Mouse (Mus musculus) inflammation-experienced regulatory T-cells (primary cell): ENCODE results near the gene Ttll3. TPM values are rescaled to one million over a fixed set of nuclear protein-coding genes. Genes with fewer than 3 reads are reported as not detected.

Source experiments
- polyA plus RNA-seq, 2 experiments: library from polyadenylated mRNA; unstranded; fragments of 100-300 nt; shearing (Covaris generic); gene quantifications; one replicate each; pipeline ENCODE4 v1.2.1; 2017

The Ttll3 gene
- 10 to 100 TPM; 15.7 to 18.9 TPM for polyA plus RNA-seq

GRCm38 (mm10) chr6:113388960-113389359 lies at the start of gene Ttll3:
Ttll3 (plus strand) TSS chr6:113389260.

DNA sequence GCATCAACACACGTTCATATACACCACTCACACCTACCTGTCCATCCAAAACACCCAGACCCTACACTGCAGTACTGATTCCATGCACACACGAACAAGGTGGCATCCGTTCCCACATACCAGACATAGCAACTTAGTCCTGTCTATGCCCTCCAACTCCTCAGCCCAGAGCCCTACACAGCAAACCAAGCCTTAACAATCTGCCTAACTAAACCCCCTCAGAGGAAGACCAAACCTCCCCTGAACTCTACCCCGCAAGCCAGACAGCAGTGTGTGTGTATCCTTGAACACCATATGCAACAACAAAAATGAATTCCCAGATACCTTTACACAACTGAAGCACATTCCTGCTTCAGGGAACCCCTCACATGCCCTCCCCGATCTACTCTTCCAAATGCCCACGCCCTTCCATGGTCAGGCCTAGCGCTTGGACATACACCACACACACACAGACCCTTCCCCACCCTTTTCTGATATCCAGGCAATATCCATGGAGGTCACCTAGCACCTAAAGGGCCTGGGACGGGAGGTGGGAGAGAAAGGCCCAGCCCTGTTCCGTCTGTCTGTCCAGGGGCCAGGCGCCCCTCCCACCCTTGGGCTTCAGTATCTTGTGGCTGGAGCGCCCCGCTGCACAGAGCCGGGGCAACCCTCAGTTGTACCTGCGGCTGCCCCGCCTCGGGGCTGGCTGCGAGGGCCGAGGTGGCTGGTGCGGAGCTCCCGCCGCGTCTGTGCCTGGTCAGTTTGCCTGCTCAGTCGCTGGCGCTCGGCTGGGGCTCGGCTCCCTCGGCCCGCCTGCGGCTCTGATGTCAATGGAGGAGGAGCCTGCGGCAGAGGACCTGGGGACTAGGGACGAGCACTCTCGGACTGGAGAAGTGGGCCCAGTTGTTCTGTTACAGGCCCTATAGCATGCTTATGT lies 45.6 kb upstream of the Ttll3 start, which contains the start of gene Camk1:
TSS of gene Camk1 (minus strand) at position 808 of the 916 bp plus-strand sequence.

DNA sequence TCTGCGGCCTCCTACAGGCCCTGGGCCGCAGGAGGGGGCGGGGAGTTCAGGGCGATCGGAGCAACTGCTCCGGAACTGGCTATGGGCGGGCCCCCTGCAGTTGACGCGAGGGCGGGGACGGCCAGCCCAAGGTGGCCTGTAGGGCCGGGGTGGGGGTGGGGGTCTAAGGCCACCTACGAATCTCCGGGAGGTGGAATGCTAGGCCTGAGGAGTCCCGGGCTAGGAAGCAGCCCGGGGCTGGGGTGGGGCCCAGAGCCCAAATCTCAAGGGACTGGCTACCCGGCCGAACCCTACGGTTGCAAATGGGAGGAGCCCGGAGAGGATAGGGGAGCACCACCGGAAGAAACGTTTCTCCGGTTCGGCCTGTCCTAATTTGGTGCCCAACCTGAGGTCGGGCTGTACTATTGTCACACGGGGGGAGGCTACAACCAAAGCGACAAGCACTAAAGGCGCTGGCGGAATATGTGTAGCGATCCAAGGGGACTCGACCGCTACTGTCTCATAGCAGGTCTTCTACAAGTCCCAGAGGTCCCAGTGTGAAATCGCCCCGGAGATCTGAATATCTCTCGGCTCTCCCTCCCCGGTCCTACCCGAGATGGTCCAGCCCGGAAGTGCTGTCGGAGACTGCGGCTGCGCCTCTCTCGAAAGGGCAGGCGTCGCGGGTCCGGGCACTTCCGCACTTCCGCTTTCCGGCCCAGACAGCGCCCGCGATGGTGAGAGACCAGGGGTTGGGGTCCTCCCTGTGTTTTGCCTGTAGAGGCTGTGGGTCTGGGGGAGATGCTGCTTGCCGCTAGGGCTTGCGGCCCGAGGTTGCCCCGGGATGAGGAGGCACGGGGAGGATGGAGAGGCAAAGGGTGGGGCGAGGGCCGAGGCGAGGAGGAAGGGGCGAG lies 11.3 kb upstream of the Ttll3 start, which contains the start of the genes Tada3 and Arpc4:
TSS of gene Tada3 (minus strand) at position 388 of the 890 bp plus-strand sequence.
TSS of gene Arpc4 (plus strand) at position 620 of the 890 bp plus-strand sequence.

DNA sequence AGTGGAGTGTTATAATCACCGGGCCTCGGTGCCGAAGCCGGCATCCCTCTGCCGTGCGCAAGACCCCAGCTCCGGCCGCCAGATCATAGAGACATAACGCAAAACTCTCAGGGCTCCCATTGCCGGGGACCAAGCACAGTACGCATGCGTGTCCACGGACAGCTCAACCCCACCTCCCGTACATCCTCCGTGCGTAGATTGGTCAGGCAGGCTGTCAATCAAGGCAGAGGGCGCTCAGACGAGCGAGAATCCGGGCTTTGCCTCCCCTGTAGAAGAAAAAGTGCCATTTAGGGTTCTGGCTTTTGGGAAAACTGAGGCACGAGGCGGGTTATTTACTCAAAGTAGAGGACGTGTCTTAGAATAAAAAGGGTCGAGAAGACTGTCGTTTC lies 30.1 kb downstream of the Ttll3 start, which contains the start of gene Rpusd3:
TSS of gene Rpusd3 (minus strand) at position 142 of the 389 bp plus-strand sequence.

DNA sequence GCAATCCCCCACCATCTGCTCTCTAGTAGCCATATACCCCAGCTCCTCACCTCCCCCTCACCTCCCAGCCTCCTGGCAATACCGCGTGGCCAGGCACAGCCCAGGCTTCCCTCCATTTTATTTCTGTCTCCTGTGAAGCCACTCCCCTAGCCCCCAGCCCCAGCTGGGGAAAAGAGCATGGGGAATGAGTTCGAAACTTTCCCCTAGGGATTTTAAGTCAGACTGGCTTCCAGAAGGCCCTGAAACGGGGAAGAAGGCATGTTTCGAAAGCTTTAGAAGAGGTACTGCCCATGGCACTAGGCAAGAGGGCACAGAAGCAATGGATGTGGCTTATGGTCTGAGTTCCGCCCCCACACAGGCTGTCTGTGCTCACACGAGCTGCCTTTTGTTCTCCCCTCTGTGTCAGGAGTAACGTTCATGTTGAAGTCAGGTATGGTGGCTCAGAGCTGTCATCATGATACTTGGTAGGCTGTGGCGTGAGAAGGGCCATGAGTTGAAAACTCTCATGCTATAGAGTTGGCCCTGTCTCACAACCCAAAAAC lies 46.7 kb downstream of the Ttll3 start, which contains the start of gene Cidec:
TSS of gene Cidec (minus strand) at position 97 of the 542 bp plus-strand sequence.

DNA sequence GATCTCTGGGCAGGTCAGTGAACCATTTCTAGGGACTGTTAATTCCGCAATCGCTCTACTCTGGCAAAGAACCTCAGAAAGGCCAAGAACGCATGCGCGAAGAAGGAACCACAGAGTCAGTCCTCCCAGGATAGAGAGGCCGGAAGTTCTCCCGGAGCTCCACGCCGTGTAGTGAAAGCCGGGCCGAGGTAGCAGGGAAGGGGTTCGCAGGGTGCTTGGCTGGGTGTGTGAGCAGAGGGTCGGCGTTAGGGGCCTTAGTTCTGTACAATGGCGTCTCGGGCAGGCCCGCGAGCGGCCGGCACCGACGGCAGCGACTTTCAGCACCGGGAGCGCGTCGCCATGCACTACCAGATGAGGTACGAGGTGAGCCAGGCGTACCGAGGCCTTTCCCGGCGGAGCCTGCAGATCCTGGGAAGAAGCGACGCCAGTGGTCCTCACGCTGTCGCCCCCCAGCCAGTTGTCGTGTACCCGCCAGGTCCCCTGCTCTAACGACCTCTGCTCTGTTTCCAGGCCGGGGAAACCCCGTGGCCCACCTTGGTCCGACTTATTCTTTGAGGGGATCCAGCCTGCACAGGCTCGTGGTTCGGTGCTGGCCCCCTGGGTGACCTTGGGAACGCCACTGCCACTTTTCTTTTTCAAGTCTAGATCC lies 53.5 kb downstream of the Ttll3 start, which contains the start of gene Jagn1:
TSS of gene Jagn1 (plus strand) at position 128 of the 649 bp plus-strand sequence.

GRCm38 (mm10) chr6:113457952-113458534 lies 69.0 kb downstream of the Ttll3 start, which contains the start of gene Il17re:
Il17re (plus strand) TSS chr6:113458484.

Other genes with a start within 250 kb of the Ttll3 start
- gene Lhfpl4, start 193.9 kb upstream of the Ttll3 start, polyA plus RNA-seq = 1 to 10 TPM in 1 of 2 experiments, under 1 TPM in 1; 0.46 to 2.2 TPM
- 10 to 100 TPM; 43.5 to 55.0 TPM for gene Mtmr14, start 151.4 kb upstream of the Ttll3 start, polyA plus RNA-seq
- 1 to 10 TPM in 1 of 2 experiments, under 1 TPM in 1; 0.48 to 3.1 TPM for gene Cpne9, start 107.0 kb upstream of the Ttll3 start, polyA plus RNA-seq
- gene Brpf1, start 82.1 kb upstream of the Ttll3 start, polyA plus RNA-seq = 10 to 100 TPM; 42.3 to 65.8 TPM
- gene Ogg1, start 62.3 kb upstream of the Ttll3 start, polyA plus RNA-seq = 10 to 100 TPM; 12.9 to 15.0 TPM
- 1 to 10 TPM; 2.1 to 3.6 TPM for gene Camk1, start 45.3 kb upstream of the Ttll3 start, polyA plus RNA-seq
- gene Tada3, start 11.4 kb upstream of the Ttll3 start, polyA plus RNA-seq = 10 to 100 TPM; 51.2 to 56.4 TPM
- gene Arpc4, start 11.1 kb upstream of the Ttll3 start, polyA plus RNA-seq = 100 to 1,000 TPM; 468 to 469 TPM
- 10 to 100 TPM; 17.1 to 17.9 TPM for gene Rpusd3, start 30.1 kb downstream of the Ttll3 start, polyA plus RNA-seq
- gene Cidec, start 46.5 kb downstream of the Ttll3 start, polyA plus RNA-seq = 1 to 10 TPM in 1 of 2 experiments, not detected in 1; 1.4 TPM
- 10 to 100 TPM; 48.3 to 61.5 TPM for gene Jagn1, start 53.3 kb downstream of the Ttll3 start, polyA plus RNA-seq
- 1 to 10 TPM in 1 of 2 experiments, under 1 TPM in 1; 0.54 to 7.3 TPM for gene Il17re, start 69.2 kb downstream of the Ttll3 start, polyA plus RNA-seq
- gene Il17rc, start 82.2 kb downstream of the Ttll3 start, polyA plus RNA-seq = under 1 TPM; 0.31 to 0.89 TPM
- gene Creld1, start 94.0 kb downstream of the Ttll3 start, polyA plus RNA-seq = 10 to 100 TPM in 1 of 2 experiments, 1 to 10 TPM in 1; 9.9 to 12.6 TPM
- under 1 TPM; 0.35 to 0.73 TPM for gene Prrt3, start 112.7 kb downstream of the Ttll3 start, polyA plus RNA-seq
- 10 to 100 TPM; 82.2 to 89.7 TPM for gene Emc3, start 142.4 kb downstream of the Ttll3 start, polyA plus RNA-seq
- 1 to 10 TPM; 3.4 to 6.1 TPM for gene Fancd2, start 142.4 kb downstream of the Ttll3 start, polyA plus RNA-seq
- not detected for gene Fancd2os, start 211.5 kb downstream of the Ttll3 start, polyA plus RNA-seq
- gene Brk1, start 215.5 kb downstream of the Ttll3 start, polyA plus RNA-seq = 100 to 1,000 TPM; 225 to 236 TPM
- gene Vhl, start 234.7 kb downstream of the Ttll3 start, polyA plus RNA-seq = 10 to 100 TPM; 28.3 to 29.5 TPM
- 10 to 100 TPM; 41.7 to 44.1 TPM for gene Irak2, start 249.2 kb downstream of the Ttll3 start, polyA plus RNA-seq